Mouse (Mus musculus) erythroid progenitor cell, adult 5-6 weeks (primary cell): ENCODE results near the gene Mecom. TPM values are rescaled to one million over a fixed set of nuclear protein-coding genes. Genes with fewer than 3 reads are reported as not detected.
"Not testable (repeated sequence)": the region's sequence is repeated elsewhere in the genome, so short reads cannot be mapped to it uniquely, and the experiment has no call there.

Experiments
- ATAC-seq: replicated peaks from 2 replicates; pipeline ENCODE4 v1.8.0; 2016; ENCODE audit warnings: moderate number of reproducible peaks, mild to moderate bottlenecking, moderate TSS enrichment, inconsistent platforms; ENCODE audit not compliant: poor library complexity, low FRiP score, severe bottlenecking
- total RNA-seq, 2 experiments: library from RNA; stranded (forward) in 1 of 2; stranded (reverse) in 1 of 2; fragments of 150-400 nt in 1 of 2; fragments of 186-747, 209-891 nt in 1 of 2; gene quantifications; 2 replicates each; pipeline versions ENCODE4 v1.2.3 to v1.2.4; 2015 to 2017; ENCODE audit warnings: low replicate concordance in 2 of 2

Mecom gene
- total RNA-seq, 2 experiments from 2014 or later: 0.68 TPM; not detected in 1

DNA sequence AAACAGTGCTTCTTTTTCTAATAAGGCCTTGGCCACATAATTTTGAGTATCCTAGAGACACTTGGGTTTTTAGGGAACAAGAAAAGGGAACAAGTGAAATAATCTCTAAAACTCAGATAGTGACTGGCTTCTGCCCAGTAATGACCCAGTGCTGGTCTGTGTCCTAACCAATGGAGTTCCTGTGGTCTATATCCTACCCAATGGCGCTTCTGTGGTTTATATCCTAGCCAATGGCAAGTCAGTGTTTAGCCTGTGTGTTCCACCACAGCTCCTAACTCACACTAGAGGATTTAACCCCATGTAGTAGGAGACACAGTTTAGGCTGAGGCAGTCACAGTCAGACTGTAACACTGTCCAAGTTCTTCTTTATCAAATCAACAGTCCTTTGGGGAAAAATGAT, 313.8 kb downstream of the Mecom start:
- no peak for ATAC-seq

DNA sequence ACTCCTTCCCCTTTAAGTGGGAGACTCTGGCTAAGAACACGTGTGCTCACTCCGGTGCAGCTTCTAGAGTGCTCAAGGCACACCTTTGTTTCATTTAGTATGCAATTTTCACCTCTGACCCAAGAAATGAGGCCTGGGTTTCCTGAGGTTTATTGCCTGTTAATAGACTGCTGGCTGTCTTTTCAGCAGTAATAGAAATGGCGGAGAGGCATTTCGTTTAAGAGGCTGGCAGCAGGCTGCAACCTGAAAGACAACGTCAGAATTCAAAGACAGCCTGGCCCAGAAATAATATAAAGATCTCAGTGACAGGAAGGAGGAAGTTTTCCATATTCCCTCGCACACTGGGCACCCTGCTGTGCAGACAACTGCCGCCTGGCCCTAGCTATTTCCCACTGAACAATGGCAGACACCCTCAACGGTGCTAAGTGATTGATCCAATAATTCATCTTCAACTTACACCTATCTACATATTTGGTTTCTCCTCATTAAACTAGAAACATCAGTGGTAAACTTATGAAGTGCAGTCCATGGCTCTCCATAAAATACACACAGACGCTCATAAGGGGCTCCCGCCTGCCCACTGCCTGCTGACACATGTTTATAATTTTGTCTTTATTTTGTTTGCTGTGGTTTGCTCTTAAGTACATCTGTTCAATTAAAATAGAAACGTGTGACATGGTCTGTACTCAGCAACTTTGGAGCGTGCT, 319.7 kb downstream of the Mecom start:
- no peak for ATAC-seq

DNA sequence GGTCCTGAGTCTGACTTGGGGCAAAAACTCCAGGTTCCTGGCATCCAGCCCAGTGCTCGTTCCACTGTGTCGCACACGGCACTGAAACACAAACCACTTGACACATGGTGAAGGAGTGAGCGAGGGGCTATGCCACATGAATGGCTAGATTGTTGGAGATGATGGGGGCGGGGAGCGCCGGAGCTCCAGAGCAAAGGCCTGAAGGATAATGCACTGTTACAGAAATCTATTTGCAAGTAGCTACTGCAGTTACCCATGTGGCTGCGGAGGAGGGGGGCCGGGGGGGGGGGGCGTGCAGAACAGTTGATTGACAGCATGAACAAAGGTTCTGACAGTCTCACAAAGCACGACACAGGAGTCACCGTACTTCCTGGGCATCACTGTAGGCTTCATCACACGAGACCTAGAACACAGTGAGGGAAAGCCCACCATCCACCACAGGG, 320.9 kb downstream of the Mecom start:
- no peak for ATAC-seq

DNA sequence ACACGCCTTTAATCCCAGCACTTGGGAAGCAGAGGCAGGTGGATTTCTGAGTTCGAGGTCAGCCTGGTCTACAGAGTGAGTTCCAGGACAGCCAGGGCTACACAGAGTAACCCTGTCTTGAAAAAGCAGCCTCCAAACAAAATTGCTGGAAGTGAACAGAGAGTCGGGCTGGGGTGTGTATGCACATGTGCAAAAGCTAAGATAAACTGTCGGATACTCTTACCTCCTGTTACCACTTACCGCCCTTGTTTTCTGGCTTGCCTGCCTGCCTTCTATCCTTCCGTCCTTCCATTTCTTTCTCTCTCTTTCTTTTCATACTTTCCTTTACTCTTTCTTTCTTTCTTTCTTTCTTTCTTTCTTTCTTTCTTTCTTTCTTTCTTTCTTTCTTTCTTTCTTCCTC, 322.6 kb downstream of the Mecom start:
- ATAC-seq: not testable (repeated sequence)

DNA sequence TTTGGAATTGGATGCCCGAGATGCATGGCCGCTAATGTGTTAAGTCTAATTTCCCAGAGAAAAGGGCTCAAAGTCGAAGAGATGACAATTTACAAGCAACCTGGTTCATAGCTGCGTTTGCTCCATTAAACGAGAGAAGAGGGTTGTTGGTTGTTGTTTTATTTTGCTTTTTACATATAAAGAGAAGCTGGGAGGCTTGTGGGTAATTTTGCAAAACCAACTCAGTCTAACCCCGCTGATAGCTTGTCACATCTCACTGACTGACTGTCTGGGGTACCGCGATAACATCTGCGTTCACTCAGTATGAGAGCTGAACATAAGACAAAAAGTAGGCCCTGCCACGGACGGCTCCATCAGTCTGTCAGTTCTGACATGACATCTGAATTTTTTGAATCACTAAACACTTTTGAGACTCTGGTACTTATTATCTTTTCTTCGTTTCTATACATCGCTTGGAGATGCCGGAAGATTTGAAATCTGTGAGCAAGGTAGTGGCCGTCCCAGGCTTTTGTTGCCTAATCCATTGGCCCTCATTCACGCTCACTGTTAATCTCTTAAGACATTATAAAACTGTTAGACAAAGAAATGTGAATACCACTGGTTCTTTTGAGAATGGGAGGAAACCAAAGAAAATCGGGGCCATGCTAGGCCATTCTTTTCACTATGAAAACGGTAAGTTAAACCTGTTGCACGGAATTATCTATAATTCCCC, 327.0 kb downstream of the Mecom start:
- no peak for ATAC-seq

DNA sequence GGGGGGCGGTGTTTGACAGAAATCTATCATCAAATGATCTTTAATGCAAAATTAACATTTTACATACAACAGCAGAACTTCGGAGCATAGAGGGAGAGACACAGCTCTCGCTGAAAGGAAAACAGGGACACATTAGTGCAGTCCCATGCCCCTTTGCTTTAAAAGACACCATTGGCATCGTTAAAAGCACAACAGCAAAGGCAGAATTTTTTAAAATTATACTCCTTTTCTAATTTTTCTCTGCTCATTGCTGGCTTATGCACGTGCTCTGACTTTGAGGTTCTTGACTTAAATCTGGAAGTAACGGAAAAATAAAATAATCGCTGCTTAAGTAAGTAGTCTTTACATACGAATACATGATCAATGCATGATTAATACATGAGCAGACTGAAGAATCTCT, 327.9 kb downstream of the Mecom start:
- ATAC-seq: no peak

DNA sequence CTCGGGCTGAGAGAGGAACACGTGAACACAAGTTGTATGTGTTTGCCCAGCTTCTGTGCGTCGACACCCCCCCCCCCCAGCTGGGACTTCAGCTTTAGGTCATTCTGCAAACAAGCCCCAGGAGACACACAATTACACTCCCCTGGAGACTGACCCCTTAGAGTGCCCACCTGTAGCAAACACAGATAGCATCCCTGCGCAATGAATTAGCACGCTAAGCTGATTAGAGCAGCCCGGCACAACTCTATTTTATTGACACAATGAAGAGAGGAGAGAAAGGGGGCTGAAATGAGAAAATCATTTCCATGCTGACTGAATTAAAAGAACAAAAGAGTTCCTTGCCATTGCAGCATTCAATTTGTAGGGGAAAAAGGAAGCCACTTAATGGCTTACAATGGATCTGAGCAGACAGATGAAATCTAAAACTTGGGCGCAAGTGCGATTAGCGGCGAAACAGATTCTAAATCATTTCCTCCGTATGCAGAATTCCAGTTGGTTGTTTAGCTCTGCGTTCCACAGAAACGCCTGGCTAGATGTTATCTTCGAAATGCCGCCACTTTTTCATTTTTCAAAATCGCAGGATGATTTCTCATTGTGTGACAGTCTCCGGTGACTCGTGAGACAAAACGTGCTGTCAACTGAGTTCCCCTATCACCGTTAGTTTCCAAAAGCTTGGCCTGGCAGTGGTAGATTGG, 328.5 kb downstream of the Mecom start:
- no peak for ATAC-seq

DNA sequence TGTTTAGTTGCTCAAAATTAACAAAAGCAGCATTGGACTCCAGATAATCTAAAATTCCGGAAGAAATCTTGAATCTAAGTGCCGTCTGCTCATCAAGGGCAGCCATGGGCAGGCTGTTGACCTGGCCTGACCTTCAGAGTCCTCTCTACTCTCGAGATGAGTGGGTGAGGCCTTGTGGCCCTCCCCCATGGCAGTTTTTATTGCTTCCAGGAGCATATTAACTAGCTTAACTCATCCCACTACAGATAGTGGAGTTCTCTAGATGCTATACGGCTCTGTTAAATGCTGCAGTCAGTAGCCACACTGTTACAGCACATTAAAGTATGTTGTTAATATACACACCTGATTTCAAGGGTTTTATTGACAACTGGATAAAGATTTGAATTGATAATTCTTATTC, 333.2 kb downstream of the Mecom start:
- ATAC-seq: no peak

DNA sequence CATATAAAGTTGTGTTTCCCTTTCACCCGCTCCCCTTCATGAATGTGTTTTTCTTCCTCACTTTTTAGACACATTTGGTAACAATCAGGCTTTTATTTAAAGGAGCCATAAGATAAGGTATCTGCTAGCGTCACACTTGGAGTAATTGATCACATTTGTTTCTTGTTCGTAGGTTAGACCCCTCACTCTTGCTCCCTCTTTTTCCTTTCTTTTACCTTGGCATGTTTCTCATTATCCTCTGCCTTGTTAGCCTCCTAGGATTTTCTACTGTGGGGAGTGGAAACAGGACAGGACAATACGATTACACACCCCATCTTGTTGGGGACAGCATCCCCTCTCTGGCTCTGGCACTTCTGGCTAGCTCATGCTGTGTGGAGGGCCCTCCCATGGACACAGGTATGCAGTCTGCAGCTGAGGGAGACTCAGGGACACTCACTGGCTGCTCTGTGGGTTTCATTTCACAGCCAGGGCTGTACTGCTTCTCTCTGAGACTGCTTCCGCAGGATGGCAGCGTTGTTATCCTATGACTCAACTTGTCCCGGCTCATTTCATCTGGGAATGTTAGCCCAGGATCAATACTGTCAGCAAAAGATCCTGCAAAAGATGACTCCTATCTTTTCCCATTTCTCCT, 334.2 kb downstream of the Mecom start:
- no peak for ATAC-seq

DNA sequence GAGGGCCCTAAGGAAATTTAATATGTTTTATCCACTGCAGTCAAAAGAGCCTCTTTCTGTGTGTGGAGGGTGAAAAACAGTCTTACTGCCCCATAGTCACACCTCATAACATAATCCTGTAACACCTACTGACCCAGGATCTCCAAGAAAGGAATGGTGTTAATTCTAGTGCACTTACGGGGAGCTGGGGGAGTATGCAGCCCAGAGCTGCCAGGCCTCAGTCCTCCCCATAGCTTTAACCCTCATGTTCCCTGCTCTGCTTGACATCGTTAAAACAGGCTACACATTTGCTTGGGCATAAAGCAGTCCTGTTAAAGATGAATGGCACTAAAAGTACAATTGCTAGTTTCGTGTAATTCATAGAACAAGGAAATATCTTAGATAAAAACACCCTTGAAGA, 335.0 kb downstream of the Mecom start:
- no peak for ATAC-seq

DNA sequence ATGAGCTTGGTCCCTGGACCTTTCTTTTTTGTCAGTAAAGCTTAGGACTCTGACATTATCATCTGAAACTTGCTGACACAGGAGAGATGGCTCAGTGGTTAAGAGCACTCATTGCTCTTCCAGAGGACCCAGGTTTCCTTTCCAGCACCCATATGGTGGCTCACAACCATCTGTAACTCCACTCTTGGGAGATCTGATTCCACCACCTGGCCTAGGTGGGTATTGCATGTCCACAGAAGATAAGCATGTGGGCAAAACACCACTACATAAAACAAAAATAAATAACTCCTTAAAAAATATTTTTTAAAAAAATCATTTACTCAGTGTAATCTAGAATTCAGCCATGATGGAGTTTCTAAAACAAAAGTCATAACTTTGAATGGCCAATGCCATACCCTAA, 338.7 kb downstream of the Mecom start:
- ATAC-seq: no peak

DNA sequence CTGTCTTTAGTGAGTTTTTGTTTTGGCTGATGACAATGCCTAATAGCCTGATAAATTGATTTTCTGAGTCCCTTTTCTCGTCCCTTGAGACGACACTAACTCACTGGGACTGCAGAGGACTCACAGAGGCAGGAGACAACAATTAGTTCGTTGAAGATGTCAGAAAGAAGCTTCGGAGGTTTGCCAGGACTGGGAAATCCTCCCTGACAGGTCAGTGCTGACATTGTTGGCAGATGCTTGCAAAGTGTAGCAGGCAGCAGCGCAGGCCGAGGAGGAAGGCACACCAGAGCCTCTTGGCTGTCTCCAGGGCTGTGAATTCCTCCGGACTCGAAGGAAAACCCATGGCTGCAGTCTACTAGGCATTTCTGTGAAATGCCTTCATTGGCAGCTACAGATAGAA, 339.9 kb downstream of the Mecom start:
- ATAC-seq: no peak

DNA sequence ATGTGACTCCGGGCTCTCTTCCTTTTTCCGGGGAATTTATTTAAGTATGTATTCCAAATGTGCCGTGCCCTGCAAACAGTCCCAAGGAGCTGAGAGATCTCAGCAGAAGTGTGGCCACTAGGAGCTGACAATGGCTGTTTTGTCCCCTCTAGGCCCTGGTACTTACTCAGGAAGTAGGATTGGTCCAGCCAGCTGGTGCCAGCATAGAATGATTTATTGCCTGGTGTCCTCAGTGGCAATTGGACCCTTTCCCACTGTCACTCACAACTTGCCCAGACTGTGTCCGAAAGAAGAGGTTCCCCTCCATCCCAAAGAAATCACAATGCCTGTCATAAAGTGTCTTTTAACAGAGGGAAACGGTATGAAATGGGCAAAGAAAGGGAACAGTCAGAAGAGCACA, 340.4 kb downstream of the Mecom start:
- ATAC-seq: no peak

DNA sequence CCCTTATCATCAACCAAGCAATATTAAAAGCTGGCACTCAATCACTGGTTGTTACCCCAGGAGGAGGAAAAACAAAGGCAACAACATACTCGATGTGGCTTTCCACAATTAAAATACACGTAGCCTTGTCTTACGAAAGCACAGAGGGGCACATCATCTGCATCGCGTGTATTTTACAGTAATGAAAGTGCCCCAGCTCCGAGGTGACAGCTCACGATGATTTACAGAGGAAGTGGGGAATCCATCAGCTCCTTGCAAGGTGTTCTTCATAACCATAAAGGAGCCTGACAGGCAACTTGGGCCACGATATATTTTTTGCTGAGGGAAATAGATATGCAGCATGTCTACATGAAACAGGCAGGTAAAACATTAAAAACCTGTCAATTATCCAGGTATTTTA, 341.7 kb downstream of the Mecom start:
- ATAC-seq: no peak

DNA sequence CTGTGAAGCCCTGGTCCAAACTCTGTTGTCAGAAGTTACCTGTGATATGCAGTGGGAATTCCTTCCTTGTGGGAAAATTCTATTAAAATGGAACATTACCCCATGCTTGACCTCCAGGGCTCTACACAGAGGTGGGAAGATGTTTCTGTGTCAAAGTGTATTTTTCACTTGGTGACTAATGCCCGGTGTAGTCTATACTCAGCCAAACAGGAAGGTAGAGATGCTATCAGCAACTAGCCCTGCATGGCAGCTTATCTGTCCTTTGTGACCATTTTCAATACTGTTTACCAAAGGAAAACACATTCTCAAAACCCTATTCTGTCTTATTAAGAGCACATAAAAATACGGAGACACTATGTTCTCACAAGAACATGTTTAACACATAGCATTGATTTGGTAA, 344.0 kb downstream of the Mecom start:
- ATAC-seq: no peak

DNA sequence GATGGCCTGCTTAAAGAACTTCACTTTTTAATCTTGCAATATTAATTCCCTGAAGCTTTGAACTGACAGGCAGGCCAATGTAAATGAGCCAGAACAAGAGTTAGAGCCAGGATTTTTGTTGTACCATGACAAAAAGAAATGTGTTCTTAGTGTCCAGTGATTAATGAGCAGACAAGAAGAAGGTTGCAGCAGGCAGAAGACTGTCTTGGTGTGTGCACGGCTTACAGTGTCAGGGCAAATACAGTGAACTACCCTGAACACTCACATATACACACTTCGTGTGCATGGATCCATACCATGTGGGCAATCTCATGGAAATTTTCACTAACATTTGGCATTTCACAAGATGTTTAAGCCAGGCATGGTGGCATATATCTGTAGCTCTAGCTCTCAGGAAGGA, 349.0 kb downstream of the Mecom start:
- no peak for ATAC-seq

DNA sequence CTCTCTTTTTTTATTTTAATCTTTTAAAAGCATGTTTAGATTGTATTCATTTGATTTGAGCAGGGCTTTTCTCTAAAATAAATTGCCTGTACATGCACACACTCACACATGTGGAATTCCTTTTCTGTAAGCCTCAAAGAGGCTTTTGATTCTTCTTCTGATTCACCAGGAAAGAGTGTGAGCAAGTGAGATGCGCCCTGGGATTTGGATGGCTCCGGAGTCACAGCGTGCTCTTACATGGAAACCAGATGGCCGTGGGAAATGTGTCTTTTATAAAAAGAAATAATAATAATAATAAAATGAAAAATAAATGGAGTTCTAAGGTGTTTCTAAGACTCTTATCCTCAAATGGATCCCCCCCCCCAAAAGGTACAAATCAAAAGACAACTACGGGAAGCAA, 349.6 kb downstream of the Mecom start:
- no peak for ATAC-seq

DNA sequence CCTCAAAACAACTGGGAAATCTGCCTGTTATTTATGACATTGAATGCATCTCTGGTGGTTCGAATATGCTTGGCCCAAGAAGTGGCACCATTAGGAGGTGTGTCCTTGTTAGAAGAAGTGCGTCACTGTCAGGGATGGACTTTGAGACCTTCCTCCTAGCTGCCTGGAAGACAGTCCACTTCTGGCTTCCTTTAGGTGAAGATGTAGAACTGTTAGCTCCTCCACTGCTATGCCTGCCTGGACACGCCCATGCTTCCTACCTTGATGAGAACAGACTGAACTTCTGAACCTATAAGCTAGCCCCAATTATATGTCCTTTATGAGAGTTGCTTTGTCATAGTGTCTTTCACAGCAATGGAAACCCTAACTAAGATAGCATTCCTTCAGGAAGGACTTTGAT, 352.6 kb downstream of the Mecom start:
- ATAC-seq: no peak

DNA sequence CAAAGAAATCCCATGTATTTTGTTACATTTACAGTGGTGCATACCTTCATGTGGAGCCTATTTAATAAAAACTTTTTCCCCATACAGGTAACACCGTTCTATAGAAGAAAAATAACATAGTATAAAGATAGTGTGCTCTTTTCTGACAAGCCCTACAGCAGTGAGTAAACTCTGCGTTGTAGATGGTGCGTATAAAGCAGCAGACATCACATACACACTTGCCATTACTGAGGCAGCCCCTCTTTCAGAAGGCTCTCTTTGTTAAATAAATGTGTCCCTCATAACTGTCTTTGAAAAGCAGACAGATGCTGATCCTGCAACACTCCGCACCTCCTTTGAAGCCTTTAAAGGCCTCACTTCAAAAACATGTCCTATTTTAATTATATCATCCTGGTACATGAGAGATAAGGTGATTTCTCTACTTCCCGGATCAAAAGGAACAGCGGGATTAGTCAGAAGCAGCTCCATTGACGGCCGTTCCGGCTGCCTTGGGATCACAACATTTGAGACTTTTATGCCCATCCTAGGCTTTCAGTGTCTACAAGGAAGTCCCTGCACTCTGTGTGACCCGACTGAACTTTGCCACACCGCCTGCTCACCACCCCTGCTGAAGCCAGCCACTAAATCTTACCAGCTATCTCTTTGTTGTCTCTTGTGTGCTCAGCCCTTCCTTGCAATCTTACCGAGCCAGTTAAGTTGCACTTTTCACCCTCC, 355.4 kb downstream of the Mecom start:
- no peak for ATAC-seq

DNA sequence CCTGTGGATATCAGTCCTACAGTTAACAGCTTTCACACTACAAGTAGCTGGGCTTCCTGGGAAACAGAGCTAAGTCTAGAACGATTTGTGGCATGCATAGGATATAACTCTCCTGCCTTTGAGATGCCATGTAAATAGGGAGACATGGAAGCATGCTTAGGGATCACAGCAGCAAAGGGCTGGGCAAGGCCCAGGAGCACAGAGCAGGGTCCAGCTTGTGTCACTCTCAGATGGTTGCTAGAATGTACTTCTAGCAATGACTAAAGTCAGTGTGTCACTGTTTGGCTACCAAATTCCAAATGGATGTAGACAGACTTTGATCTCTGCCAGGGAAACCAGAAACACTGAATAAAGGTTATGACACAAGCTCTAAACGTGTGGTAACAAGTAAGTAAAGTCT, 358.5 kb downstream of the Mecom start:
- no peak for ATAC-seq
